Comparison of ENCODE assay signal across 21 mouse cellular contexts in the genomic region with DNA sequence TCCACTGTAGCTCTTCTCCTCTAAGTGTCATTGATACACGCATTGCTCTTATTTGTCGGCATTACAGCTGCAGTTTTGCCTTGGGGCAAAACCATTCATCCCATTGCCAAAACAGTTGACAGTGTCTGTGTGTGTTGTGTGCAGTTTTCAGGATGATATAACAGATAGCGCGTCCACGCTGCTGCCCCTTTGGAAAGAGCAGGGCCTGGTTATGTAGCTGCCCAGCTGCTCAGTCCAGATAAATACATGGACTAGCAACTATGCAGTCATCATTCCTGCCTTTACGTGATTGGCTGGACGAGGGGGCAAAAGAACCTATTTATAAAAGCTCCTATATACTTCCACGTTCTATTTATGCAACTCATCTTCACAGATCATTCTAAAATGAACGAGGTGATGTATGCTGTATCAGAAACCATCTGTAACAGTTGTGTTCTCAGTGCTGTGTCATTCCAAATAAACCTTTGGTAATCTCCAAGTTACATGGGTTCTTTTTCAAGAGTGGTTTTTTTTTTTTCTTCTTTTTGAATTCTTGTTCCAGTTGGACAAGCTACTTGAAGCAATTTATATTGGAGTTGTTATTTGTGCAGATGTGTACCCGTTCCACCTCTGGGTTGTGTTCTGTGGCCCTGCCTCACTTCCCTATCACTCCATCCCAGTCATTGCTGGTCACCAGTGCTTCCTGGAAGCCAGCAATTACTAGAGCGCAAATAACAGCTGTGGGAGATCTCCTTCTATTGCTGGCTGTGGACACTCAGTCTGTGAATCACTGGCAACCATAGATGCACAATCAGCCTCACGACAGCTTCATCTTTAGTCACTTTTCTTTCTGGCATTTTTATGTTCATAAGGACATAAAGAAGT.
DNase-seq lines count a peak whose midpoint lies in the region; ATAC-seq and TF ChIP-seq lines count a peak whose summit lies in the region.
"Had no signal": no experiment of that assay in that cellular context is flagged by ENCODE, and none has a peak within 500 bp of the region (broad histone marks: within the 10 kb centered on the region; RNA-seq: fewer than 3 reads in every experiment).

No protein-coding gene starts in this region.

- H3K4me2 ChIP-seq in liver, embryonic 13.5 days: 0 out of 2 replicates have a peak overlapping the region, but pooled peaks have one; percentile 5
- H3K4me2 ChIP-seq: forebrain, embryonic 13.5 days; hindbrain, embryonic 12.5 days; limb, embryonic 15.5 days; midbrain, embryonic 12.5 days had no signal

- no peaks in the 10 kb centered on the region for H3K9me3 ChIP-seq in liver, embryonic 13.5 days (replicated peaks)
- H3K9me3 ChIP-seq: forebrain, embryonic 13.5 days; hindbrain, embryonic 12.5 days; limb, embryonic 15.5 days; midbrain, embryonic 12.5 days had no signal

- H3K36me3 ChIP-seq in liver, embryonic 13.5 days: no peaks in the 10 kb centered on the region
- H3K36me3 ChIP-seq: hindbrain, embryonic 12.5 days; limb, embryonic 15.5 days; midbrain, embryonic 12.5 days had no signal

- no peak overlapping the region for H3K4me3 ChIP-seq in cortical plate, adult 2 months (ENCODE audit: insufficient read depth, low read length)
- no peak overlapping the region for H3K4me3 ChIP-seq in liver, embryonic 13.5 days (replicated peaks)
- H3K4me3 ChIP-seq: forebrain, embryonic 13.5 days; hindbrain, embryonic 12.5 days; limb, embryonic 15.5 days; midbrain, embryonic 12.5 days had no signal

- WGBS in liver, embryonic 13.5 days (ENCODE audit: insufficient replicate concordance): 46% methylated on average over 12 of the region's 12 CpGs

- peak overlapping the region; percentile 5; the same call in 1 of the 2 replicates for H3K27ac ChIP-seq in cortical plate, adult 2 months (ENCODE audit: insufficient read depth, low read length)
- H3K27ac ChIP-seq in liver, embryonic 13.5 days: peak overlapping the region; percentile 66
- H3K27ac ChIP-seq: forebrain, embryonic 13.5 days; hindbrain, embryonic 12.5 days; limb, embryonic 15.5 days; midbrain, embryonic 12.5 days had no signal

- H3K27me3 ChIP-seq in liver, embryonic 13.5 days: no peaks in the 10 kb centered on the region
- H3K27me3 ChIP-seq: forebrain, embryonic 13.5 days; hindbrain, embryonic 12.5 days; limb, embryonic 15.5 days; midbrain, embryonic 12.5 days had no signal

- peak; percentile 88 for ATAC-seq in liver, embryonic 13.5 days (ENCODE audit: low read depth)
- peak; percentile 66 for ATAC-seq in megakaryocyte-erythroid progenitor cell, adult 5-6 weeks (replicated peaks; ENCODE audit: low FRiP score, low TSS enrichment, poor library complexity, severe bottlenecking)
- ATAC-seq: intestine, postnatal 0 days had no signal

- TF ChIP-seq POLR2A in cortical plate, adult 2 months (IDR thresholded peaks at IDR 0.05; ENCODE audit: extremely low read depth, insufficient read depth, low read length): no peak

- peak; percentile 11 for DNase-seq in retina, postnatal 1 day
- DNase-seq in retina, embryonic 14.5 days (ENCODE audit: low spot score): no peak
- no peak for DNase-seq in liver, embryonic 13.5 days
- DNase-seq in thymus, postnatal 14 days: no peak
- no peak for DNase-seq in left cerebral cortex, adult 18-20 months (ENCODE audit: low spot score in 2 of 2)
- no peak for DNase-seq in kidney, adult 18-20 months
- DNase-seq: adrenal gland, postnatal 14 days; cerebellum, adult 9-10 months; gastrocnemius, postnatal 14 days; heart, adult 18-20 months; kidney, postnatal 25 days; left cerebral cortex, postnatal 4 days; lung, postnatal 10 days; right cerebral cortex, postnatal 25 days had no signal

- peaks cover 3% of the 10 kb centered on the region for H3K4me1 ChIP-seq in cortical plate, adult 2 months (ENCODE audit: control insufficient read depth, insufficient read depth, low read length)
- peaks cover 39% of the 10 kb centered on the region for H3K4me1 ChIP-seq in liver, embryonic 13.5 days (replicated peaks)
- H3K4me1 ChIP-seq: forebrain, embryonic 13.5 days; hindbrain, embryonic 12.5 days; limb, embryonic 15.5 days; midbrain, embryonic 12.5 days had no signal

- no peak overlapping the region for H3K9ac ChIP-seq in liver, embryonic 13.5 days
- H3K9ac ChIP-seq: forebrain, embryonic 13.5 days; hindbrain, embryonic 12.5 days; limb, embryonic 15.5 days; midbrain, embryonic 12.5 days had no signal

- no peak for TF ChIP-seq CTCF in cortical plate, adult 2 months (IDR thresholded peaks at IDR 0.05; ENCODE audit: extremely low read depth, insufficient read depth, low read length)
